Mouse (Mus musculus) kidney, postnatal 36 days (tissue): ENCODE results near the gene Wdhd1.

Experiments used
- DNase-seq, 2 experiments: peaks; one replicate each; pipeline ENCODE4 v3.0.0; 2021 to 2022; ENCODE audit warnings: mixed read lengths in 2 of 2

The Wdhd1 gene

GRCm38 (mm10) chr14:47220231-47221025 is 56.2 kb downstream of the Wdhd1 start:
- no peak for DNase-seq

- DNase-seq = no peak
These were observed 57.7 kb downstream of the Wdhd1 start for GRCm38 (mm10) chr14:47218766-47219606.

DNA sequence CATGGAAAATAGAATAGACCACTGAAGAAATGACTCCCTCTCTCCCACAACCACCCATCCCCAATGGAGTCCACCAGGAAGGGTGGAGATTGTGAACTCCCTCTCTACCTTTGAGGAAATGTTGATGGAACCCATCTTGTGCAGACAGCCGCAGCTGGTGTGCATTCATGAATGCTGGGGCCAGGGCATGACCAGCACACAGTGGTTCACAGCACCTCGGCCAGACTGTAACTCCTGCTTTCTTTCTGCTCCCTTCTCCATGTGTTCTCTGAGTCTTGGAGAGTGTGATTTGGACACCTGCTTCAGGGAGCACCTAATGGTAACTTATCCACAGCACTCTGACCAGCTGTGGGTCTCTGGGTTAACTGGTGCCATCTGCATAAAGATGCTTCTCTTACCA is 60.1 kb downstream of the Wdhd1 start:
- DNase-seq = no peak

GRCm38 (mm10) chr14:47214367-47214766 is 62.3 kb downstream of the Wdhd1 start:
- DNase-seq = no peak

- no peak for DNase-seq
These were observed 63.4 kb downstream of the Wdhd1 start for GRCm38 (mm10) chr14:47213305-47213704.

DNA sequence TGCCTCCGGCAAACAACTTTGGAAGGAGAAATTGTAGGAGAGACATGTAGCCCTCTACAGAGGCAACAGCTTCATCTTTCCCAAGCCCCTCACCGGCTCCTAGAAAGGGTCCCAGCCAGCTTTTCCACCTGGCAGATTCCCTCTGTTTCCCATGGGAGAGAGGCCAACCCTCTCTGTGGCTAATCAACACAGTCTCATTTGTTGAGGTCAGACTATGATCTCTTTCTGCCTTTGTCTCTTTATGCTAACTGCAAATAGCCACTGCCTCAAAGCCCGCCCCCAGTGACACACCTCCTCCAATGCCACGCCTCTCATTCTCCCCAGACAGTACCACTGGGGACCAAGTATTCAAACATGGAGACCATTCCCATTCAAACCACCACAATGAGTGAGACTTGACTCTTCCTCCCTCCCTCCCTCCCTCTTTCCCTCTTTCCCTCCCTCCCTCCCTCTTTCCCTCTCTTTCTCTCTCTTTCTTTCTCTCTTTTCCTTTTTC is 66.9 kb downstream of the Wdhd1 start:
- DNase-seq = no peak

- DNase-seq = no peak
These were observed 67.8 kb downstream of the Wdhd1 start for GRCm38 (mm10) chr14:47208564-47209493.

DNA sequence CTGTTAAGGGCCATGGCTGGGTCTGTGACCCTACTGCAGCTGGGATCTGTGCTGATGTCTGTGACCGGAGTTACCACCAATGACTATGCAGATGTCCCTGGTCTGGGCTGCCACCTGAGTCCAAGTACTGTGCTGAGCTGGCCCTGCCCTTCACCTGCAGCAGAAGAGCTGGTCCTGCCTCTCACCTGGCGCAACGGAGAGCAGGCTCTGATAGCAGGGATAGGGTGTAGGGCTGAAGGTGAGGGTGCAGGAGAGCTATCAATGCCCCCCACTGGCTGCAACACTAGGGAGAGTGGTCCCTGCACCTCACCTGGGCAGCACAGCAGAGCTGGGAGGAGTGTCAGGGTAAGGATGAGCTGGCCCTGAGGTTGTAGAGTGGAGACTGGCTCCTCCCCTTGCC is 70.1 kb downstream of the Wdhd1 start:
- DNase-seq = no peak

DNA sequence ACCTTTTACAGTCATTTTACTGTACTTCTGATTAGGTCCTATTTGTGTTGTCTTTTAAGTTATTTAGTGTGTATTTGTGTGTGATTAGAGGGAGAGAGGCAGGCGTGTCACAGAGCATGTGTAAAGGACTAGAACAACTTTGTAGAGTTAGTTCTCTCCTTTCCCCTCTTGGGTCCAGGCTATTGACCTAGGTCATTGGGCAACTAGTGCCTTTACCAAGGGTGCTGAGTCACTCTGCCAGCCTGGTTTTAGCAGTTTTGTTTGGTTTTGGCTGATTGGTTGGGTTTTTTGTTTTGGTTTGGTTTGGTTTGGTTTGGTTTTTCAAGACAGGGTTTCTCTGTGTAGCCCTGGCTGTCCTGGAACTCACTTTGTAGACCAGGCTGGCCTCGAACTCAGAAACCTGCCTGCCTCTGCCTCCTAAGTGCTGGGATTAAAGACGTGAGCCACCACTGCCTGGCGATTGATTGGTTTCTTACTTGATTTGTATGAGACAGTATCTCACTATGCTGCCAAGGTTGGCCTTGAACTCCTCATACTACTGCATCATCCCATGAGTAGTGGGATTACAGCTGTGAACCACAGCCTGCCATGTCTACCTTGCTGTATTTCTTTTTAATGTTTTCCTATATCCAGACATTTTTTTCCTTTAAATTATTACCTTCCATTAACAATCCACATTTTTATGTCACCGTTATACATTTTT is 71.2 kb downstream of the Wdhd1 start:
- DNase-seq = no peak

DNA sequence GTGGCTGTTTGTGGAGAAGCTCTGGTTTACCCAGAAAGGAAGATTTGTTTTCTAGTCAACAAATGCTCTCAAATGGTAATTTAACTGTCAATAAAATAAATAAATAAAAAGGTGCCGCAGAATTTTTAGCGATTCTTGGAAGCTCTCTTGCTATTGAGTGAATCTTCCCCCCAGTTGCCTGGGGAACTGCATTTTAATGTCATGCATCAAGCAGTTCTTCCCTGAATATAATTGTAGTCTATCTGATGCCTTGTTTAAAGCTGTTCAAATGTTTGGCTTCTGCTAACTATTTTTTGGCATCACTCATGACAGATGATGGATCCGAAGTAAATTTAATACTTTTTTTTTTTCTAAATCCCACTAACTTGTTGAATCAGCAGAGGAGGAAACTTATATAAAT is 79.3 kb downstream of the Wdhd1 start:
- DNase-seq = no peak

DNA sequence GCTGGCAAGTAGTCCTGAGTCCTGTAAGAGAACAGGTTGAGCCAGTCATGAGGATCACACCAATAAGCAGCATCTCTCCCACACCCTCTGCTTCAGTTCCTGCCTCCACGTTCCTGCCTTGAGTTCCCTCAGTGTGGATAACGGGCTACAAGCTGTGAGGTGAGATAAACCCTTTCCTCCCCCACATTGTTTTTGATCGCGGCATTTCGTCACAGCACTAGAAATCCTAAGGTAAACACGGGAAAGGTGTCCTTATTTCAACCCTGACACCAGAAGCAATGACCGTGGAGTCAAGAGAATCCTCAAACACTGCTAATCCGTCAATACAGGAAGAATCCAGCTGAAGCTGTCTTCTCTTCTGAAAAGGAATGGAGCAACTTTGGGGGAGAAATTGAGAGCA is 79.9 kb downstream of the Wdhd1 start:
- DNase-seq = no peak

DNA sequence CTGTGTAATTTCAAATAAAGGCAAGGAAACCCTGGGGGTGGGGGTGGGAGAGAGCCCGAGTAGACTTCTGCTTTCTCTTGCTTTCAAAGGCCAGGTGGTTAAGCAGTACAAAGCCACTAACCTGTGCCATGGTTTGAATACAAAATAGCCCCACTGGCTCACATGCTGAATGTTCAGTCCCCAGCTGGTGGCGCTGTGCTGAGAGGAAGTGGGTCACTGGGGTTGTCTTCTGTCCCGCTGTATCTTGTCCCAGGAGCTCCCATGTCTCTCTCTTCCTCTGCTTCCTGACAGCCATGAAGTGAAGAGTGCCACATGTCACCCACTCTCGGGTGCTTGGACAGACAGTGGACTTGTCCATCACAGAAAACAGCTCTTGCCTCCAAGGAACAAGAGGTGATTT is 82.6 kb downstream of the Wdhd1 start:
- DNase-seq = peak in 1 of 2 experiments; percentile 14

GRCm38 (mm10) chr14:47193506-47193905 is 83.2 kb downstream of the Wdhd1 start:
- no peak for DNase-seq

DNA sequence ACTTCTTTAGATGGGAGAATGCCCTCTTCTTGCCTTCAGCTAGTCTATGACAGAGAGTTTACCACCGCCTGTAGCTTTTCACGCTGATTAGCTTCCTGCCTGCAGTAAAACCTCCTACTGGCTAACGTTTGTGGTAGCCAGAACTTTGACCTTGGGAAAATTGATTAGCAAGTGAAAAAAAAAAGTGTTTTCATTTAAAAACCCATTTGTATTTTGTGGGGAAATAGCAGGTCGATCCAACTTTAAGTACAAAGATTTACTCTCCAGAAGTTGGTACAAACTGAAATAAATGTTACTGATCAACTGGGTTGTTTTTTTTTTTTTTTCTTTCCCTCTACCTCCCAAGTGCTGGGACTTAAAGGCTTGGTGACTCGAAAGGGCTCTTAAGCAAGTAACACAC is 84.8 kb downstream of the Wdhd1 start:
- no peak for DNase-seq
